Mouse (Mus musculus) frontal cortex, postnatal 14 days (tissue): ENCODE results near the gene Tiprl.

Experiments used
- DNase-seq, 2 experiments: peaks; one replicate each; pipeline ENCODE4 v3.0.0; 2022; ENCODE audit warnings: low spot score in 2 of 2

Tiprl gene

DNA sequence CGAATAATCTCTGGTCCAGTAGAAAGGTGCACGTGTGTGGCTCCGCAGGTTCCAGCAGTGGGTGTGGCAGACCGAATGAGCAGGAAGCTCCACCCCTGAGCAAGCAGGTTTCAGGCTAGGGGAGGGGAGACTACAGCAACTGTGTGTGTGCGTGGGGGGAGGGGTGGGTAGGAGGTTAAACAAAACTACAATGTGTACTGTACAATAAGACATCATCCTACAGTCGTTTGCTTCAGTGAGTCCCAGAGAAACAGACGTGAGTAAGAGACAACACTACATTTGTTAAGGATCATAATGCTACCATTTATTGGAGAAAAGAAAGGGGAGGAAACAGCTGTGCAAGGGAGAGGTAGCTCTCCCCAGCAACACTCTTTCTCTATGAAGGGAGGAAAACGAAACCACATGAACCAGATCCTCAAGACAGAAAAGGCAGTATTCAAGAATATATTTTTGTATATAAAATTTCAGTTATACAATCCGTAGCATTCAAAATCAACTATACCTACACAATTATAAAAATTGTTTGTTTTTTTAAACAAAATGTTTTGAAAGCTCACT is 62.7 kb downstream of the Tiprl start:
- no peak for DNase-seq

DNA sequence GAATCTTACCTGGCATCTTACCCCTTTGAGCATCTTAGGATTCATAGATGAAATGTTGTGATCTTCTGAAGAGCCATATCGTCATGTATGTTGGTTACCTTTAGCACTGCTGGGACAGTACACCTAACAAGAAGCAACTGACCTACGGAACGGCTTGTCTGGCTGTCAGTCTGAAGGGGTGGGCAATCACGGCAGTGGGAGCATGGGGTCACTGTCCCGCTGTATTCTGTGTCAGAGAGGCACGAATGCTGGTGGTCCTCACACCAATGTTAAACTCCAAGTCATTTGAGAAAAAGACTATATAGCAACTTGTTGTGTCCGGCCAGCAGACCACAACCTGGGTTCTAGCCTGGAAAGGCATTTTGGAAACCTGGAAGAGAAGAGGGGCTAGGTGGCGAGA is 65.5 kb downstream of the Tiprl start:
- DNase-seq, result no peak

DNA sequence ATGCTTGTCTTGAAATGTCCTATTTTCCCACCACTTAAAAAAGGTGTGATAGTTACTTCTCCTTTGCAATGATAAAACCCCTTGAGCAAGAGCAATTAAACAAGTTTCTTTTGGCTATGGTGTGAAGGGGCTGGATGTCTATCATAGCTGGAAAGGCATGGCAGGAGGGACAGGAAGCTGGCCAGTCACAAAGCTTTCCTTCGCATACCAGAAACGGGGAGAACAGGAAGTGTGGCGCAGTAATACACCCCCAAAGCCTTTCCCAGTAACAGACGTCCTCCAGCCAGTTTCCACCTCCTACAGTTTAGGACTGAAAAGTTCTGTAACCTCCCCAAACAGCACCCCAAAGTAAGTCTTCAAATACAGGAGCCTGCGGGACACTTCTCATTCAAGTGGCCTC is 66.6 kb downstream of the Tiprl start:
- DNase-seq, result no peak

DNA sequence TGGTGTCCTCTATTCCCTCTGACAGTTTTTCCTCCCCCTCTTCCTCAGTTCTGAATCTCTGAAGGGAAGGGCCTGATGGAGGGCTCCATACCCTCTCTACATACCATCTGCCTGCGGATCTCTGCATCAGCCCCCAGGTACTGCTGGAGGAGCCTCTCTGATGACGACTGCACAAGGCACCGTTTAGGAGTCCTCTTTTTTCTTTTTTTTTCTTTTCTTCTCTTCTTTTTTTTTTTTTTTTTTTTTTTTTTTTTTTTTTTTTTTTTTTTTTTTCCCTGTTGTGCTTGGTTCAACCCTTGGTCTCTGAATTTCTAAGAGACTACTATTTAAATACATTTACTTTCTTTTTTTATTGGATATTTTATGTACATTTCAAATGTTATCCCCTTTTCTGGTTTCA is 67.3 kb downstream of the Tiprl start:
- no peak for DNase-seq

DNA sequence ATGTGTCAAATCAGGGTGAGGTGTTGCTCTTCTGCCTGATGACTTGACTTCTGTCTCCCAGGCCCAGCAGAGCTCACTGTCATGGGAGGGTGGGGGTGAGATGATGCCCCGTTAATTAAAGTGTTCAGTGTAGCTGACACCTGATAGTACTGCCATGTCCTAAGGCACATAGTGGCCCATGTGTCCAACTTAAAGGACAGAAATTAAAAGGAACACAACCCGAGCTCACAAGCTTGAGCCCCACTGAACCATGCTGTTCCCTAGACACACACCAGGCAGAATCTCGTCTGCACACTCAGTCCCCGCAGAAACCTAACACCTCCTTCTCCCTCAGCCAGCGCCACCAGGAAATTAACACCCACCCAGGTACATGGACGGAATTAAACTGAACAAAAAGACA is 71.9 kb downstream of the Tiprl start:
- DNase-seq, result no peak
